Mouse (Mus musculus): ENCODE measurements at regions not wholly inside any gene's neighbourhood (a gene's known extent, or its start where the extent isn't known, plus 50 kb on each side); places are given as distances from the start of the nearest gene placed in this dataset.
A peak's percentile ranks its signal among the peaks of the same experiment; 100 is the strongest.

DNA sequence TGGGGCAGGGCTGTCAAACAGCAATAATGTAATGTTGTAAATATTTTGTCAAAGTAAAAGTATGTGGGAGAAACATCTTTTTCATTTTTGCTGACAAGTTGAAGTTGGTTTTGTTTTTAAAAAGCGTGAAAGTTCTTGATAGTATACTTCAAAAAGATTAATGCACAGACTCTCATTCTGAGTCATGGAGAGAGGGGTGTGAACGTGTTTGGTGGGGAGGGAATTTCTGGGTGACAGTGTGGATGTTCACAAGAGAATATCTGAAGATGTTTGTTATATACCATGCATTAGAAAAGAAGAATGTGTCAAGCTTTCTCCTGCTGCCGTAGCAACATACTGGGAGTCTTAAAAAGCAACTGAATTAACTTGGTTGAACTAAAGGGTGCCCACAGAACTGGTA lies 57.0 kb downstream of the Rps29 start:
- no peak for DNase-seq (ENCODE audit: low spot score)

DNA sequence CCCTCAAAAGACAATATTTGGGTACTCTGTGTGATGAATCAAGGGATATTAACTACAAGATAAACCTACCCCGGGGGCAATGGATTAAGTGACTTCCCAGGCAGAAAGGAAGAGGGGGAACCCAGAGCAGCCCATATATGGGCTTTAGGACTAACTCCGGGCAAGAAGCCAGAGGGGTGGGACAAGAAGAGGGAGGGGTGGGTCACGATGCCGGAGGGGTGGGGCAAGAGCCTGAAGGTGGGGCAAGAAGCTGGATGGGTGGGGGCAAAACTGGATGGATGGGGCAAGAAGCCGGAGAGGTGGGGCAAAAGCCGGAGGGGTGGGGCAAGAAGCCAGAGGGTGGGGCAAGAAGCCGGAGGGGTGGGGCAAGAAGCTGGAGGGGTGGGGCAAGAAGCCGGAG lies 64.1 kb downstream of the Rps29 start:
- DNase-seq (ENCODE audit: low spot score): no peak

DNA sequence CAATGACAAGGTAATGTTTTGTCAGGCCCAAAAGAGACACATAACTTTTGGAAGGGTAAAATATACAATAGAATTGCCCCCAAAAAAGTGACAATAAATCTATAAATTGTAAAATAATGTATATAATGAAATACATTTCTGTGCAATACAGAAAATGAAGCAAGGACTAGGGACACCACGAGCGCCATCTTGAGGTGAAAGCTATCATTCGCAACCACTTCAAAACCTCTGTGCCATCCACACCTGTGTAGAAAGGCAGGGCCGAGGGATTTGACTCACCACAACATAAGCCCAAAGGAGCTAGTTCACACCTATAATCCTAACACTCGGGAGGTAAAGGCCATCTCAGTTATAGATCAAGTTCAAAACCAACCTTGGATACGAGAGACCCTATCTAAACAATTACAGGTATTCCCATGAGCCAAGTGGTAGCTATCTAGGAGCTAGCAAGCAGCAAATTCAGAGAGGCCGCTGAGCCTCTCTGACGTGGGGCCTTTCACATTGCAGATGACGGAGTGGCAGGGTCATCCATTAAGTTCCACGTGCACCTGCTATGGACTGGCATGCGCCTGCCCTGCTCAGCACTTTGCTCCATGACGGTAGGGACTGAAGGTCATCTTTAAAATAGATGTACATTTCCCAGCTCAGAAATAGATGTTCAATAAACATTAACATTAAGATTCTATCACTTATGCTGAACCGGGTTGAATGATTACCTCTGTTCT lies 65.8 kb downstream of the Rps29 start:
- no peak for DNase-seq (ENCODE audit: low spot score)

DNA sequence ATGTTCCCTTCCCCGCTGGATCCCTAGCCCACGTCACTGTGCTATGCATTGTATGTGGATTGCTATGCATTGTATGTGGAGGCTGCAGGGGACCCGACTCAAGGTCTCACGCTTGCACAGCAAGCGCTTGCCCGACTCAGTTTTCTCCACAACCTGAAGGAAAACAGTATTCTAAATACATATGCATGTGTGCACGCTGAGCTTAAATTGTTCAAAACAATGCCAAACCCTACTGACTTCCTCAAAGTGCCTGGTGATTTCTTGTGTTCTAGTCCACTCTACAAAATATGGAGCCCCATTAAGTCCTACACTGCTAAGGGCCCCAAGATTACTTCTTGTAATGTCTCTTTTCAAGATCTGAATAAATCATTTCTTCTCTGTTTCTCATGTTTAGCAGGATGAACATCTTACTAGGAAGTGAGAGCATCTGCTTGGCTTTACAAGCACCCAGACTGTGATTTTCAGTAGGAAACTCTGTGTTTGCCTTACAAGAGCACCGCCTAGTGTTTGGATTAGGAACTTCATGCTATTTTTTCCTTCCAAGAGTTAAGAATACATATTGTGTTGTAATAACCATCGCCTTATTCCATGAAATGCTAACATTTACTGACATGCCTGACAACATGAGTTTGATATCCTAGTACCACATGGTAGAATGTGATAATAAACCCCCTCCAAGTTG lies 70.9 kb downstream of the Rps29 start:
- DNase-seq (ENCODE audit: low spot score): peak; percentile 34

DNA sequence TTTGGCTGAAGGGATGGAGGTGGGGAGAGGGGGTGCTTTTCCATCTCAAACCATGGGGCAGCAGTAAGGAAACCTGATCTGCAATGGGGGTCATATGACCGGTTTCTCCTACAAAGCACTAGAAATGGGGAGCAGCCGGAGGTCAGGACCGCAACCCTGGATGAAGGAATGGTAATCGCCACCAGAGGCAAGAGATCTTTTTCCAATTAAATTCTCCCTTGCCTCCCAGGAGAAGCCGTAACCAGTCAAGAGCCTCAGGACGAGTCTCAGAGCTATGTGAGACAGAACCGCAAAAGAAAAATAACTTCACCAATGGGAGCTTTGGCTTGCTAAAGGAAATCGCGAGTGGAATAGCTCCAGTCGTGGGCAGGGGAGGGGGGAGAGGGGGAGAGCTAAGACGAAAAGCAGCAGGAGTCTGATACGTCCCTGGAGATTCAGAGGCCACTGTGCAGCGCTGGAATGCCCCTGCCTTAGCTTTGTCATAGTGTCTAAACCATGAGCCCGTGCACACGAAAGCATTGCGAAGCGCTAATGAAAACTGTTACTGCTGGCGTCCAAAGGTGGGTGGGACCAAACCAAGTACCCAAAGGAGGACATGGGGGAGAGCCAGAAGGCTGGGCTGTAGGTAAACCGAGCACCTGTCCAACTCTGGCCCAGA lies 73.3 kb downstream of the Rps29 start:
- DNase-seq (ENCODE audit: low spot score): no peak

DNA sequence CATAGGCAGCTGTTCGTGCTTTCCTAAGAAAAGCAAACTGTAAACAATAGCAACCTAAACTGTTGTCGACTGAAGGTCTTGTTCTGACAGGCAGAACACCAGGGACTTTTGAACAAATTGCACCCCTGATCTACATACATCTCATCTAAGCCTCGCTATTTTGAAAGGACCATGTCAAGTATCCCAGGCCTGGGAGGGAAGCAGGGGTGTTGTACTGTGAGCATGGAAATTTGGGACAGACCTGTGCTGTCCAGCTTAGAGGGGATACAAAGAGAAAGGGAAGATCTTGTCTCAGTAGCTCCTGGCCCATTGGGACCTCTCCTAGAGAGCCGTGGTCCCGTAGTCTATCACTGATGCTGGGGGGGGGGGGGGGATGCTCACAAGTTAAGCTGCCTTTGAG lies 74.3 kb downstream of the Rps29 start:
- no peak for DNase-seq (ENCODE audit: low spot score)

DNA sequence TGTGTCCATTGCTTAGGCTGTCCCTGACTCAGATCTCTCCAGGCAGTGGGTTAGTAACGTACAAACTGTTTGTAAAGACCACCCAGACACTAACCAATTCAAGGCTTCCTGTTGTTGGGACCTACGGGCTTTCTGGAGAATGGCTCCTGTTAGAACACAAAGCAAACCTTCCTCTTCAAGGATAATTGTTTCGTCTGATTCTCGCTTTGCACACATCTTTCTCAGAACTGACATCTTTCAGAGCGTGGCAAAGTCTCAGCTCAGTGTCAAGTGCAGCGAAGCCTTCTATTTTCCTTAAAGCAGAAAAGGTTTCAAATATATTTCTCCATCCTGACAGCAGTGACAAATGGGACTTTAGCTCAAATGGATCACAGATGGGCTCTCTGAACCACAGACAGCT lies 76.9 kb downstream of the Rps29 start:
- no peak for DNase-seq (ENCODE audit: low spot score)

DNA sequence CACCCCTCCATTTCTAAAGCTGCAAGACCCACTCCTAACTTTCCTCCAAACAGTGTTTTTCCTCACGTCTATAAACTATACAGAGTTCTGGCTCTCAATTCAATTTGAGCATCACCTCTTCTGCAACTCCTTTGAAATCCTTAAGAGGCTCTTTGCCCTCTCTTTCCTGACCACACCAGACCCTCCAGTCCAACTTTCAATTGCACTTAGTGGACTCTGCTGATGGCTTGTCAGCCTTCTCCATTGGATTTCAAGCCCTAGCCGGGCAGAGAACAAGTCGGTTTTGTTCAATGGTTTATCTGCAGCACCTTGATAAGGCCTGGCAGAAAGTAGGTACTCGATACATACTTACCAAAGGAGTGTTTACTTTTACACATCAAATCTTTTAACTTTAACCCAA lies 119.4 kb downstream of the Rps29 start:
- no peak for DNase-seq (ENCODE audit: low spot score)

DNA sequence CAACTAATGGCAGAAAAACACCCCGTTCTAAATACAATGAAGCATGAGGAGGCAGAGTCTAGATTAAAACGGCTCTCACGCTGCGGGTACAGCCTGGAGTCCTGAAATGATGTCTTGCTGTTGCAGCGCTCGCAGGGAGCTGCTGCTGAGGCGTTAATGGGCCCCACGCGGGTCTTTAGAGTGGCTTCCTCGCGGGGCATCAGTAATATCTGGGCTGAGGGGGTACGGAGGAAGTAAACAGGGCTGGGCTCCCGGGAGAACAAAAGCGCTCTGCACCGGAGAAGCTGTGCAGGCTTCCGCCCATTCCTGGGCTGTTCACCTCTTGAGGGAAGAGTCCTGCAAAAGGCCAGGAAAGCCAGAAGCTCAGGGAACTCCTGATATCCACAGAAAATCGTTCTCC lies 135.4 kb downstream of the Rps29 start:
- DNase-seq (ENCODE audit: low spot score): no peak

DNA sequence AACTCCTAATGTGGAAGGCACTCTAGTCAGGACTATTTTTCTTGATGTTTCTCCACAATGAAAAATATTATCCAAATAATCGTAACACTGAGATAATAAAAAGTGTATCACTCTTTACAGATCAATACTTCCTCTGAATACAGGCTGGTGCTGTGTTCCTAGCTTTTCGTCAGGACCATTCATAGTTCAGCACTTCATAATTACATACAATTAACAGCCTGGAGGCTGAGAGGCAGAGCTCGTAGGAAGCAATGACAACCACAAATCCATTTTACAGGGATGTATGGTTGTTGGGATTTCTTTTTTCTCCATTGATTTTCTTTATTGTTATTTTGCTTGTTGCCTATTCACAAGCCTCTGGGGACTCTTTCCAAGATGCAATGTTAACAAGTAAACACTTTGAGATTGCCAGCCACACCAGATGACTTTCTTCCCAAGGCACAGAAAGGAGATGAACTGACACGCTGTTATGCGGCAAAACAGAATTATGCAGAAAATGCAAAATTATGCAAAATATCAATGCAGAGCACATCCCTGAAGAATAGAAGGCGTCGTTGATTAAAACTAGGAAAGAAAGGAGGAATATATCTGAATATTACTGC lies 142.2 kb downstream of the Rps29 start:
- DNase-seq (ENCODE audit: low spot score): no peak

DNA sequence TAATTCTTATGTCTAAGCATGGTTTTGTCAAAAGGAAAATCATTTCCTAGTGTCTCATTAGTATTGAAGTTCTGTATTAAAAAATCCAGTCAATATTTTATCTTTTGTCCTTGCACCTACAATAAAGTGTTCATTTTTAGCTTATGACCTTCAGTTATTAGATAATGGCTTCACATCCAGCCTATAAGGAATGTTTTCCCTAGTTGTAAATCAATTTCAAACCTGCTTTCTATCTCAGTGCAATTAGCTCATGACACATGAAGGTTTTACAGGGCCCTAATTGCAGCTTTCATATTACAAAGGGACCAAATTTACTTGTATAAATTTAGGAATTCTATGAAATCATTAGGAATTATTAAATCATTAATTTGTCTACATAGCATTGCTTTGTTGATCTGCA lies 153.8 kb downstream of the Rps29 start:
- no peak for DNase-seq (ENCODE audit: low spot score)

DNA sequence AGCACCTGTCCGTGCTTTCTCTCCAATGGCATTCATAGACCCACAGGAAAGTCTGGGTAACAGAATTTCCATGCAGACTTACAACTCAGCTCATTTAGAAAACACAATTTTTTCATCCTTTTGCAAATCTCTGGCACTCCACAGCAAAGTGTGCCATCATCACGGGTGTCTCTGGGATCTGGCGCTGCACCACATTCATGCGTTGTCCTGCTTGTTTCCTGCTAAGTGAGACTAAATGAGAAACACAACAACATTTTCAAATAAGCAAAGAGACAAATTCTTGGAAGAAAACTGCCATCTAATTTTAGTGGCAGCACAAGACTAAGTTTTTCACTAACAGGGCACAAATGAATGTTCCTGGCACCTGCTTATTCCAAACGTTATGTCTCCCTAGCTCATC lies 156.9 kb downstream of the Rps29 start:
- no peak for DNase-seq (ENCODE audit: low spot score)

DNA sequence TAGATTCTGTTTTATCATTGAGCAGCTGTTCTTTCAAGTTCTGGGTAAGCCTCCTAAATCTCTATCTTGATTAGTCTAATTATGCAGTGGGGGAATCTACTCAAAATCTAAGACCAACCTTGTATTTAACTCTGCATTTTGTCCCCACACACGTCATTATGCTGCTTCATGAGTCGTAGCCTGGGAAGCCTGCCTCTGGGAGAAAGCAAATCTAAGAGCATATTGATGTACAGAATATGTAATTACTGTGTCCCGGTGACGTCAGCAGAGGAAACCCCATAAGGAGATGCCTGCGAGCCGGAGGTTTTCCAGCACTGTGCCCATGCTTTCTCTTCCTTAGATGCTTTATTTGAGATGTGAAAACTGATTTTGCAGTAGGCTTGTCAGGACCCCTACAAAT lies 161.7 kb downstream of the Rps29 start:
- DNase-seq (ENCODE audit: low spot score): no peak

DNA sequence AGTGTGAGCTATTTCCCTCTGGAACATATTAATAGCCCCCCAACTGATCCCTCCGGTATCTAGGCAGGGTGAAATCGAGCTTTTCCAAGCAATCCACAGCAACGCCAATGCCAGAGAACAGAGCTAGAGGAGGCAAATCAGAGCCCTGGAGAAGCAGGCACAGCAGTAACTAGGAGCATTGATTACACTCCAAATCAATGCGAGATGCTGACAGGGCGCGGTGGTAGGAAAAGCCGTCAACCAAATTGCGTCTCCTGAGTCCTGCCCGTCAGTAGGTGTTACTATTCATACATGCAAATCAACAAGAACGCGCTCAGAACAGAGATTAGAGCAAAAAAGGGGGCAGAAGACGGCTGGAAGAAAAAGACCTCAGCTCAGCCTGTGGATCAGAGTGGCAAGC lies 162.2 kb downstream of the Rps29 start:
- DNase-seq (ENCODE audit: low spot score): no peak

DNA sequence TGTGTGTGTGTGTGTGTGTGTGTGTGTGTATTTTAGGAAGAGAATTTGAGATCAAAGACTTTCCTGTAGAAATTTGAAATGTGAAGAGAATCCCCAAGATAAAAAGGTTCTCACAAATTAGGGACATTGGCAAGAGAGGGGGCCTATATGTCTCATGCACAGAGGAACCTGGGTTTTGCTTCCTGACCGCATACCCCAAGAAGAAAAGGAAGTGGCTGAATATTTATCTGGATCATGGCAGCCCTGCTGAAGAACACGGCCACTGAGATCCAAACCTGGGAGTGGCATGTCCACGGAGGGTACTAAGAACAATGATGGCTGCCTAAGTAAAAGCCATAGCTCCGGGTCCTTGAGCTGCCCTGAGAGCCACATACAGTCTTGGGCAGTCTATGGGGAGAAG lies 178.3 kb downstream of the Rps29 start:
- DNase-seq (ENCODE audit: low spot score): no peak

DNA sequence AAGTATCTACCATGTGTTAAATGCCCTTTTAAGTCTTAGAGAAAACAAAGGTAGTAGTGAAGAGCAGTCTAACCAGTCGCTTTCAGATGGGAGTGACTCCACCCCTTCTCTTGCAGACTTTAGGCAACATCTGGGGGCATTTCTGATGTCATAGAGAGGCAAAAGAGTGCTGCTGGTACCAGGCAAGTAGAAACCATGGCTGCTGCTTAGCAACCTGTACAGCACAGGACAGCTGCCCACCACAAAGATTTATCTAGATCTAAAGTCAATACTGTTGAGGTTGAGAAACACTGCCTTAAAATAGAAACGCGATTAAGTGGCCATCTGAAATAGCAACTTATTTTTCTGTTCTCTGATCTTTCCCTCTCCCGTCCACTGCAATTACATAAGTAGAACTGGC lies 178.8 kb downstream of the Rps29 start:
- DNase-seq (ENCODE audit: low spot score): no peak

DNA sequence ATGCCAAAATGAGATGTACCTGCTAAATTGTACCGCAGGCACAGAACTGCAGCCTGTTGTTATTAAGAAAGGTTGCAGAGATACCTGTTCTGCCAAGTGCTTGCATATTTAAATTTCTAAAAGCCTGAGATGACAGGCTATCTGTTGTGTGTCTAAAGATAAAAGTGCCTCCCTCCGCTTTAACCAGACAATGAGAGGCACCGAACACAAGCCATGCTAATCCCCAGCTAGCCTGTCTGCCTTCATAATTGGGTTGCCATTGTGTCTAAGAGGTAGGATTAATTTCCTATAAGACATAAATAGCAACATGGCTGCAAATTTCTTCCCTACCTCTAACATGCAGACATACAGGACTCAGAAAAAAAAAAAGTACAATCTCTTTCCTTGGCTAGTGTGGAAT lies 179.8 kb downstream of the Rps29 start:
- no peak for DNase-seq (ENCODE audit: low spot score)

DNA sequence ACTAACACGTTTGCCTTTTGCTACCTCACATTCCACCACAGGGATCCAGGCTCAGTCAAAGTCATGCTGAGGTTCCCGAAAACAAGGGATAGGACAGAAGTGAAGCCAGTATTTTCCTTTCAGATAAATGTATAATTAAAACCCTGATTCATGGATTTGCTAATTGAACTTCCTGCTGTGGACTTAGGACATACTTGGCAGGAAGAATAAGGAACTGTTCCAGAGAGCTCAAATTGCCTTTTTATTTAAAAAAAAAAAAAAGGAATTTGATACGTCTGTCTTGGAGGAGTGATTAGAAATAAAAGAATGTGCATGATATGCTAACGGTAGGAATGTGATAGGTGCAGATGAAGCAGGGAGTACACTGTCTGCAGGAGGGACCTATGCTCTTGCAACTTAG lies 181.7 kb downstream of the Rps29 start:
- no peak for DNase-seq (ENCODE audit: low spot score)

DNA sequence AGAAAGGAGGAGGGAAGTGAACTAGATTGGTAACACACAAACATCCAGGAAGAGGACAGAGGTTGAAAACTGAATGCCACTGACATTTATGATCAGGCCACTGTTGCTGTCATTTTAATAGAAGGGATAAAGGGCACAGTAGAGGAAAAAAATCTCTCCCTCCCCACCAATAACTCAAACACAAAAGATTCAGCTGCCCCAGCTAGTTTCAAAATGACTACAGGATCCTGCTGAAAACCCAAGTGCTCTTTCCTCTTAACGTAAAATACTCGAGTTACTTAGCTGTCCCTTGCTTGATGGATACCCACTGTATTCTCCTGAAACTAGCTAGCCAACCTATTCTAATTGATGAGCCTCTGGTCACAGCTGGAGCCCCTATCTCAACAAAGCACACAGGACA lies 211.7 kb downstream of the Rps29 start:
- DNase-seq (ENCODE audit: low spot score): no peak

DNA sequence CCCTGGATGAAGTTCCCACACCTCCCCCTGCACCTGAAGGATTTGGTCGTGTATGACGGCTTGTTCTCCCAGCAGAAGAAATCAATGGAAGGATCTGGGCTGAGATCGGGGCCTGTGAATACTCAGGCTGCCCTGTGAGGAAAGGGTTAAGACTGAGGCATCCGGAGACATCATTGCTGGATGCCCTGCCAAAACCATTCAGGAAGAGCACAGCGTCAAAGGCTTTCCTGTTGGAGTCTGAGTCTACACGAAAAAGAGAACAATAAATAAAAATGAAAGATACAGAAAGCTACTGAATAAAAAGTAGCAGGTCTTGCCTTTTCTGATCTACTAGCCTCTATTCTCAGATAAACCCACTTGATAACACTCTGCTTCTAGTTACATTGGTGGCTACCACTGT lies 248.4 kb downstream of the Rps29 start:
- no peak for DNase-seq (ENCODE audit: low spot score)

DNA sequence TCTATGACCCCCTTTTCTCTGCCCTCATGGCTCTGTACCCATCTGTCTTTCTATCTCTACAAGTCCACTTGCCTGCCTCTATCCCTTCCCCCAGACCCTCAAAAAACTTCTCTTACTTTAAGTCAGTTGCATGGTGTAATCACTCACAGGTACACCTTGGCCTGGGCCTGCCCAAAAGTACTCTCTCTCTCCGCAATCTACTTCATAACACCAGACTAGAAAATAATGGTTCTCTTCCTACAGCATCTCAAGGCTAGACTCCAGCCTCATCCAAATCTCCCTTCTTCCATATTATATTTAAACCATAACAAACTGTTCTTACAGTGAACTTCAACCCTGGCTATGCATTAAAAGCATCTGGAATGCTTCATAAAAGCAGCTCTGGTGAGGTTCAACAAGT lies 254.2 kb downstream of the Rps29 start:
- DNase-seq (ENCODE audit: low spot score): no peak

DNA sequence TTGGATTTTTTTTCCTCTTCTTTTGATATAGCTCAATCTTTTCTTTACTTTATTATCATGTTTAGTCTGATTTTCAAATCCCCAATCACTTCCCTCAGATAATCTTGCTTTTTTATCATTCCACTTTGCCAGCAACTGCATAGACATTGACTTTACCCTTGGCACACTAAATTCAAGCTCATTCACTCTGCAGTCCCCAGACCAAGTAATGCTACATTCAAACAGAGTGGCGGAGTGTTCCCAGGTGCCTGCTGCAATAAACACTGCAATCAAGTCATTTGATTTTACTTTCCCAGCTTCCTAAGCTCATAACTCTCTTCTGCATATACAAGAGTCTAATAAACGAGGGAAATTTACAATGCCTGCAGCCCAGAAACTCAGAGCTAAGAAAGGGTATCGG lies 269.8 kb downstream of the Rps29 start:
- DNase-seq (ENCODE audit: low spot score): no peak

DNA sequence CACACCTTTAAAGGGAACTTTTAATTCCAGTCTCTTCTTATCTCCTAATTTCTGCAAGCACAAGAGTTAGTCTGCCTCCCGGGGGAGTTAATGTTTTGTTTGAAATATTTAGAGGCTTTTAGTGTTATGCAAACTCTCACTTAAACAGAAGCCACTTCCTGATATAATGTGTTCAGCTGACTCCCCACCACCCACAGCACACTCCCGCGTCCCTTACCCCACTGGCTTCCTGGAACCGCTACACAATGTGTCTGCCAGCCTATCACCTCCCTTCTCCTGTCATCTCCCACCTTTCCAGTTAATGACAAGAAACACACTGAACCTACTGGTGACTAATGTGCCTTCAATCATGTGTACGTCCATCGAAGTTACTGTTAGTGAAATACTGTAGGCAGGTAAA lies 276.5 kb downstream of the Rps29 start:
- no peak for DNase-seq (ENCODE audit: low spot score)

All from c-Kit-positive CD71-positive TER-119-positive erythroid progenitor cells, embryonic 14.5 days (primary cell).